Mouse (Mus musculus) liver, postnatal 0 days (tissue): ENCODE data around the gene Dna2. TPM values are rescaled to one million over a fixed set of nuclear protein-coding genes. Genes with fewer than 3 reads are reported as not detected.

ENCODE experiments used
- ATAC-seq: fragments of 200-750 bp; cut with Nextera tagmentation; 2 replicates; pipeline ENCODE4 v1.8.0; 2017; ENCODE audit warnings: mild to moderate bottlenecking, moderate library complexity
- DNase-seq: peaks from one replicate; pipeline ENCODE4 v3.0.0-alpha.2; 2016
- H3K27ac ChIP-seq: fragments of 300-500 bp; sonication (generic); 2 replicates; pipeline ENCODE4 v1.5.1; 2014; ENCODE audit warnings: antibody characterized with exemption, moderate library complexity, mild to moderate bottlenecking, low read depth
- H3K27me3 ChIP-seq: fragments of 300-500 bp; sonication (generic); 2 replicates; pipeline ENCODE4 v1.6.1; 2014; ENCODE audit warnings: low read length, control low read depth, mixed read lengths; ENCODE audit not compliant: insufficient read depth
- H3K36me3 ChIP-seq: fragments of 300-500 bp; sonication (generic); replicated peaks from 2 replicates; pipeline ENCODE4 v1.6.1; 2014; ENCODE audit warnings: mild to moderate bottlenecking, control low read depth, low read length, moderate library complexity, mixed read lengths; ENCODE audit not compliant: insufficient read depth
- H3K4me1 ChIP-seq: fragments of 300-500 bp; sonication (generic); 2 replicates; pipeline ENCODE4 v1.6.1; 2014; ENCODE audit warnings: antibody characterized with exemption, mild to moderate bottlenecking, control low read depth; ENCODE audit not compliant: insufficient read depth
- H3K4me2 ChIP-seq: fragments of 300-500 bp; sonication (generic); 2 replicates; pipeline ENCODE4 v1.6.1; 2014; ENCODE audit warnings: low read depth, mild to moderate bottlenecking, low read length, moderate library complexity, mixed read lengths
- H3K4me3 ChIP-seq: fragments of 300-500 bp; sonication (generic); 2 replicates; pipeline ENCODE4 v1.5.1; 2014; ENCODE audit warnings: low read depth, low read length
- H3K9ac ChIP-seq: fragments of 300-500 bp; sonication (generic); replicated peaks from 2 replicates; pipeline ENCODE4 v1.6.1; 2014; ENCODE audit warnings: mild to moderate bottlenecking, moderate library complexity
- H3K9me3 ChIP-seq: fragments of 300-500 bp; sonication (generic); 2 replicates; pipeline ENCODE4 v1.6.1; 2016; ENCODE audit warnings: mild to moderate bottlenecking, control low read depth, low read length, mixed read lengths
- CTCF ChIP-seq: sonication (generic); IDR thresholded peaks from 2 replicates; pipeline ENCODE4 v1.5.1; 2016; ENCODE audit warnings: antibody characterized with exemption, low read depth
- EP300 ChIP-seq: IDR thresholded peaks from 2 replicates; pipeline ENCODE4 v1.6.1; 2016; ENCODE audit warnings: antibody characterized with exemption, low read depth, mild to moderate bottlenecking
- WGBS: fragments of 180-500 bp; shearing (Covaris S2); extraction: QIAGEN DNeasy Blood & Tissue Kit; methylation state at CpG from one replicate; pipeline ENCODE4 v1.1.7; 2014; ENCODE audit not compliant: insufficient replicate concordance; 5-methylcytosine and 5-hydroxymethylcytosine counted together
- polyA plus RNA-seq: library from polyadenylated mRNA; unstranded; fragments of >200 nt; fragmentation: Nextera tagmentation; extraction: Ambion mirVana; gene quantifications from 2 replicates; pipeline ENCODE4 v1.2.1, GENCODE M21; 2015

Gene Dna2
- polyA plus RNA-seq, 1 experiment from 2014 or later, result 10.6 TPM

GRCm38 (mm10) chr10:63022541-63023120 lies 75.8 kb downstream of the Dna2 start:
- H3K9ac ChIP-seq, result peak overlapping the region; percentile 100
- DNase-seq (no peak), ATAC-seq (no peak)
- peaks cover 22% of the 10 kb centered on the region for H3K4me1 ChIP-seq
- under 1% methylated on average over 27 of the region's 27 CpGs for WGBS
- peaks cover 4% of the 10 kb centered on the region; the same call in 1 of the 2 replicates for H3K36me3 ChIP-seq
- H3K27me3 ChIP-seq, result no peaks in the 10 kb centered on the region
- peak overlapping the region; percentile 82 for H3K4me2 ChIP-seq
- TF ChIP-seq CTCF (no peak), EP300 (no peak)
- H3K9me3 ChIP-seq, result no peaks in the 10 kb centered on the region
- H3K4me3 ChIP-seq, result peak overlapping the region; percentile 99
- peak overlapping the region; percentile 100 for H3K27ac ChIP-seq

- Histone ChIP-seq H3K4me3 (peak overlapping the region; percentile 99), H3K9me3 (no peaks in the 10 kb centered on the region), H3K36me3 (no peaks in the 10 kb centered on the region), H3K4me1 (peaks cover 22% of the 10 kb centered on the region), H3K4me2 (peak overlapping the region; percentile 82), H3K27ac (peak overlapping the region; percentile 100), H3K9ac (peak overlapping the region; percentile 100), H3K27me3 (no peaks in the 10 kb centered on the region)
- TF ChIP-seq CTCF, result no peak
- no peak for TF ChIP-seq EP300
- ATAC-seq (peak; percentile 46), DNase-seq (peak; percentile 72)
- whole genome bisulfite sequencing, result under 1% methylated on average over 58 of the region's 68 CpGs
Observed at GRCm38 (mm10) chr10:63023121-63023748, 76.4 kb downstream of the Dna2 start.

Other genes with a start within 250 kb of the Dna2 start
- gene Stox1, start 220.9 kb upstream of the Dna2 start, polyA plus RNA-seq, result 0.21 and 0.53 TPM in 2 replicates
- gene Ccar1, start 154.7 kb upstream of the Dna2 start, polyA plus RNA-seq, result 35.3 and 35.5 TPM in 2 replicates
- 0.97 and 0.99 TPM in 2 replicates for gene Tet1, start 38.0 kb upstream of the Dna2 start, polyA plus RNA-seq
- 13.9 and 14.3 TPM in 2 replicates for gene Slc25a16, start 26.4 kb upstream of the Dna2 start, polyA plus RNA-seq
- gene Rufy2, start 33.2 kb downstream of the Dna2 start, polyA plus RNA-seq, result 2.8 and 2.9 TPM in 2 replicates
- 12.1 and 12.4 TPM in 2 replicates for gene Hnrnph3, start 77.2 kb downstream of the Dna2 start, polyA plus RNA-seq
- gene Pbld2, start 77.3 kb downstream of the Dna2 start, polyA plus RNA-seq, result 15.0 and 17.3 TPM in 2 replicates
- 66.9 and 67.6 TPM in 2 replicates for gene Pbld1, start 113.1 kb downstream of the Dna2 start, polyA plus RNA-seq
- gene Atoh7, start 152.6 kb downstream of the Dna2 start, polyA plus RNA-seq, result 0.08 and 0.61 TPM in 2 replicates